Mouse (Mus musculus): ENCODE measurements around the gene Srp72.

DNA sequence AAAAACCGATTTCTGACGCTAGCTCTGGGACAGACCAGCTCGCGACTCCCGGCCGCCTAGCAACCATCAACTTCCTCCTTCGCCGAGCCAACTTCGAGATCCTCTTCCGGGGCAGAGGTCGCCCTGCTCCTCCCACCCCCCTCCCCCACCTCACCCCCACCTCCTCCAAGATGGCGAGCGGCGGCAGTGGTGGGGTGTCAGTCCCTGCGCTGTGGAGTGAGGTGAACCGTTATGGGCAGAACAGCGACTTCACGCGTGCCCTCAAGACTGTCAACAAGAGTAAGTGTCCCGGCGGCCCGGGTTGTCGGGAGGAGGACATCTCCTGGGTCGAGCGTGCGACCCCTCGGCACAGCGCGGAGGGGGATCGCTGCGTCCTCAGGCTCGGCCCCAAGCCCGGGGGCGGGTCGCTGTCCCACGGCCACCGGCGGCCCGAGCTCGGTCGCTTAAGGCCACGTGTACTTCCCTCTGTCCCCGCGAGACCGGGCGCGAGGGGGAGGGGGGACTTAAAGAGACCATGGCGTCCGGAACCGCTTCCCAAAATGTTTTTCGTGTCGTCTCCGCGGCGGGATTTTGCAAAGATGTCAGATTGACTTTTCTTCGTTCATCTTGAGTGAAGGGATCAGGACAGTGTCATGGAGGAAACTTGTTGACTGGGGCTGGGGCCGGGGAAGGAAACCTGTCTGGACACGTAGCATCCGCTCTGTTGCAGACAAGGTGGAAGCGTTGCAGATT lies at the start of gene Srp72:
- no peak for TF ChIP-seq CTCF (conservative IDR thresholded peaks at IDR 0.05; ENCODE audit: low read length)
- TF ChIP-seq NANOG (IDR thresholded peaks at IDR 0.05; ENCODE audit: borderline replicate concordance, low read length): no peak
- TF ChIP-seq POU5F1 (IDR thresholded peaks at IDR 0.05; ENCODE audit: borderline replicate concordance, low read length): no peak
